Mouse (Mus musculus): Measurements from ENCODE around the gene Rab29. TPM values are rescaled to one million over a fixed set of nuclear protein-coding genes. Genes with fewer than 3 reads are reported as not detected.

Gene Rab29
- total RNA-seq, 2 experiments from 2014 or later: 7.1 to 8.9 TPM

Other genes with a start within 250 kb of the Rab29 start
- 1 to 10 TPM in 1 of 2 experiments, under 1 TPM in 1; 0.56 to 4.4 TPM for gene Ctse, start 228.9 kb upstream of the Rab29 start, total RNA-seq (2021)
- 1 to 10 TPM; 6.3 to 9.2 TPM for gene Rab7b, start 178.5 kb upstream of the Rab29 start, total RNA-seq (2021)
- not detected for gene Slc26a9, start 123.2 kb upstream of the Rab29 start, total RNA-seq (2021)
- 1 to 10 TPM; 1.3 to 1.6 TPM for gene Pm20d1, start 69.8 kb upstream of the Rab29 start, total RNA-seq (2021)
- gene Slc41a1, start 39.7 kb upstream of the Rab29 start, total RNA-seq (2021): 10 to 100 TPM; 56.1 to 64.2 TPM
- gene Nucks1, start 43.3 kb downstream of the Rab29 start, total RNA-seq (2021): 100 to 1,000 TPM; 102 to 105 TPM
- 1 to 10 TPM in 1 of 2 experiments, under 1 TPM in 1; 0.87 to 1.7 TPM for gene Slc45a3, start 95.7 kb downstream of the Rab29 start, total RNA-seq (2021)
- 10 to 100 TPM; 76.7 to 86.1 TPM for gene Elk4, start 140.4 kb downstream of the Rab29 start, total RNA-seq (2021)
- gene Mfsd4a, start 200.8 kb downstream of the Rab29 start, total RNA-seq (2021): 1 to 10 TPM; 1.4 to 1.8 TPM

Data from gastrocnemius, postnatal 10 days (tissue).